Mouse (Mus musculus) left cerebral cortex, postnatal 25 days (tissue): ENCODE results near the gene Myo3a. TPM values are rescaled to one million over a fixed set of nuclear protein-coding genes. Genes with fewer than 3 reads are reported as not detected.
"Not testable (repeated sequence)": the region's sequence is repeated elsewhere in the genome, so short reads cannot be mapped to it uniquely, and the experiment has no call there.

ENCODE experiments used
- DNase-seq, 2 experiments: peaks; one replicate each; pipeline ENCODE4 v3.0.0; 2022; ENCODE audit warnings: low spot score in 2 of 2, mixed read lengths in 1 of 2
- intact Hi-C: fragments of 180-260 bp; cut with DNase I; formaldehyde crosslinking; loops from one replicate; pipeline ENCODE4 v1.15.1; 2025
- total RNA-seq, 2 experiments: library from RNA; stranded (reverse); gene quantifications; 2 replicates each; pipeline ENCODE4 v1.2.3; 2021

The Myo3a gene
- under 1 TPM; 0.34 to 0.96 TPM for total RNA-seq

DNA sequence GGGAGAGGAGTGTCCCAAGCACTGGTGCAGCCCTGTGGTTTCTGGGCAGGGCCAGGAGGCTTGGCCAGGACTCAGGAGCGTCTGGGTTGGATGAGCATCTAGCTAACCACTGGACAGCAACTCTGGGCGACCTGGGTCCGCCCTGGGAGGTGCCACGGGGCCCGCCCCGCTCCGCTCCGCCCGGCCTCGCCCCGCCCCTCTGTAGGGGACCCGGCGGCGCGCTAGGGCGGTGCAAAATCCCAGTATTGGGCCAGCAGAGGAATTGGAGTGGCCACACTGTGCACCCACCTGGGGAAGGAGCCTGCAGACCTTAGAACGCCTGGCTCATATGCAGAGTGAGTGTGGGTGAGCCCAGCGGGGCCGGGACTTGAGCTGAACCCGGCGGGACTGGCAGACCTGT lies at the start of gene Myo3a:
Gene Myo3a (plus strand): TSS at position 196 of the 400 bp plus-strand sequence.
- no peak for DNase-seq
- intact Hi-C loops = no loop called here

DNA sequence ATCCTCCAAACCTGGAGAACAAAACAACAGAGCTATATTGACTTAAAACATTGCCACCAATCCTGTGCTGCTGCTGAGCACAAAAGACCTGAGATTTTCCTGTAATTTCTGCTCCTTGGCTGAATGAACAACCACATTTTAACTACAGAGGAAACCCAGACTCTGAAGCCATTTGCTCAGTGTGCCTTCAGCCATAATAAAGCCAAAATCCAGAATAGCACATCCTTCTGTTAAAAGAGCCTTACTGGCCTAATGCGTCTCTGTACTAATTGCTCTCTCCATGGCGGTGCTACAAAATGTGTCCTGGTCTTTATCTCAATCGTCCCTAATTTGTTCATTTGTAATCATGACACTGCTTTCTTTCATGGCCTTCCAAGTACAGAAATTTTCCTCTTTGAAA lies 23.2 kb downstream of the Myo3a start:
- no peak for DNase-seq
- intact Hi-C loops = no loop called here

DNA sequence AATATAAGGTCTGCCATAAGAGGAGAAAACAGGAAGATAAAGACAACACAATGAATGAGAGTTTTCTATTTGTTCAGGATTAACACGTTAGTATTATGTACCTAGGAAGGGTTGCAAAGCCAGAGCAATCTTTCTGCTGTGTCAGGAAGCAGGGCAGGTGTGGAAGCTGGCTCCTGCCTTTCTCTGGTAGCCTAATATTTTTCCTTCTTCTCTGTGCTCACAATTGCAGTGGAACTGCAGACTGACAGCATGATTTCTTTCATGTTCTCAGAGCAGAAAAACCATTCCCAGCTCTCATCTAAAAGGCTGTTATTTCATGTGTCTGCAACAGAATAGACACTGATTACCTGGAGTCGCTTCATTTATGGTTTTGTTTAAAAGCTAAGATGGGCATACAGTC lies 23.7 kb downstream of the Myo3a start:
- intact Hi-C loops = no loop called here
- no peak for DNase-seq

DNA sequence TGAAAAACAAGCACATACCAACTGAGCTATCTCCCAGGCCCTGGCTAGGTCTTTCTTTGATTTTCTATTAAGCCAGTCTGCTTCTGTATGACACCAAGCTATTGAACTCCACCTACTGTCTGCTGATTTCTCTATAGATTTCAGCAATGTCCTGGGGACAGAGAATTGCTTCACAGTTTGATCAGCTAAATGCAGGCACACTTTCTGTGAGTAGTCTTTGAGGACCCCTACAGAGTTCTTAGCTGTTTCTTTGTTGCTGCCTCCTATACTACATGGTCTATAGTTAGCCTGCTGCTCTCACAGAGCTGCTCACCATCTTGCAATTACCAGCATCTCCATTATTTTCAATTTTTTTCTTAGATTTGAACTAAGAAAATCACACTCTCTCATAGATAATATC lies 28.3 kb downstream of the Myo3a start:
- intact Hi-C loops = no loop called here
- no peak for DNase-seq

DNA sequence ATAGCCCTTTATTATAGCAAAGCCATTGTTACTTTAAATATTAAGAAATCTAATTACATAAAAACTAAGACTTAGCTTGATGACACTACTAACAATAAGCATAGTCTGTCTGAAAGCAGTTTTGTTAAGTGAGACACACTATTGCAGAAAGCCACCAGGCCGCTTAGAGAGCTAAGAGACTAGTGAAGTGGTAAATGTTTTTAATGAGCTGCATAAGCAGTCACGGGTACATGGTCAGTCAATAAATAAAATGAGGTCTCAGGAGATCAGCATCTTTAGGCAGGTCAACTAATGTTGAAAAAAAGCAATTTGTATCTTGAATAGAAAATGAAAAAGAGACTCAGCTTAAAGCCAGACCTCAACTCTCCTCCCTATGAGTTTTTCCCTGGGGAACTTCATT lies 44.3 kb downstream of the Myo3a start:
- intact Hi-C loops = no loop called here
- DNase-seq = no peak

DNA sequence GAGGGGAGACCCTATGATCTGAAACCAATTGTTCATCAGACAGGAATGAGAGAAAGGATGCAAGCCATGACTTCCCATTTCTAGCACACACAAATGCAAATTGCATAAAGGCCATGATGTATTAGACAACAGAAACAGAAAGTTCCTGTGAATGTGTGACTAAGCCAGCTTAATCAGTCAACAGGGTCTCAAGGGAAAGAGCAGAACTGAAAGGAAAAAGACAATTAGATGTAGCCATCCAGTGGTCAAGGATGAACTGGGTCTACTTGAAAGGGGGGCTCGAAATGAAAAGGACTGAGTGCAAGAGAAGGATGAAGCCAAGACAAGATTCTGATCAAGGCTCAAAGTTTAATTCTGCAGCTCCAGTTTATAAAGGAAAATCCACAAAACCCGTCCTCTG lies 58.1 kb downstream of the Myo3a start:
- intact Hi-C loops = no loop called here
- no peak for DNase-seq

DNA sequence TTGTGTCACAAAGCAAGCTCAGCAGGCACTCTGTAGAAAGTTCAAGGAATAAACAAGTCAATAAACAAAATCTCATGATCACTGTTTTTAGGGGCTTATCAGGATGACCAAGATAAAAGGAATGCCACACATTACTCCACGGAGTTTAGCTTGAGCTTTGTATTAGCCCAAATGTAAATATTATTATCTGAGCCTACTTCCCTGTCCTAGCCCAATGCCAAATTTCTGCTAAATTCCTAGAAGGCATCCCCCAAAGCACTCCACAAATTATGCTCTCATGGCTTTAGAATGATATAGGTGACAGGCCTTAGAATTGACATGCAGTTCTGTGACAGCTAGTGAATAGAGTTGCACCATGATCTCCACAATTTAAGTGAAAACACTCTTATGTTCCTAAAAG lies 58.5 kb downstream of the Myo3a start:
- intact Hi-C loops = no loop called here

DNA sequence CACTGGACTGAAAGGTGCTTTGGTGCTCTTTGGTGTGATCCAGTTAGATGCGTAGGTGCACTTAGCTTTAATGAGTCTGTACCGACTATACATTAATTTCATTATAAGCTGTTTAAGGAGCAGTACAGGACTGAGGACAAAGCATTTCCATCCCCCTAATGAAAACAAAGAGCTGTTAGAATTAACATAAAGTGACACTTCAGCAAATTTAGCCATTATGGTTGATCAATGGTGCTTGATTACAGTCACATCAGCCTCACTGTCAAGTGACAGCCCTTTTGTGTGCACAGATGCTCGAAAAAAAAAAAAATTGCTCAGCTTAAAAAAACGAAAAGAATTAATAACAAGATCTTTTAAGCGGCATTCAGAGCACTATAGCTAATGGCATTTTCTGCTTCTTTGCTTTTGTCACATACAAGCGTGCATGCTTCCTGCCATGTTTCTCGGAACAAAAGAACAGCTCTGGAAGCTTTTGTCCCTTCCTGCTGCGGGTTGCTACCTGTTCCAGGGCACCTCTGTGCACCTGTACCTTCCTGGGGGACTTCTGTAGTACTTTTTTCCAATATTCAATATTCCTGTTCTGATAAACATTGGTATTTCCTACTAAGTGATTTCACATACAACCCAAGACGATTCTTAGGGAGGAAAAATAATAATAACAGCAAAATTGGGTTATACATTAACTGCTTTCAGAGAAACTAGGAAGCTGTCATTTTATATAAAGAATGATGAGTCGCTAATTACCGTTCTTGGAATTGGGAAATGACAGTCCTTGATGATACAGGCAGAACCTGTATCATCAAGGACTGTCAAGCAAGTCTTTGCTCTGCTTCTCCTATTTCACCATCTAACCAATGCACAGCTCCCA lies 66.5 kb downstream of the Myo3a start:
- DNase-seq = no peak

More for the DNA sequence above, 58.5 kb downstream of the Myo3a start:
- no peak for DNase-seq

DNA sequence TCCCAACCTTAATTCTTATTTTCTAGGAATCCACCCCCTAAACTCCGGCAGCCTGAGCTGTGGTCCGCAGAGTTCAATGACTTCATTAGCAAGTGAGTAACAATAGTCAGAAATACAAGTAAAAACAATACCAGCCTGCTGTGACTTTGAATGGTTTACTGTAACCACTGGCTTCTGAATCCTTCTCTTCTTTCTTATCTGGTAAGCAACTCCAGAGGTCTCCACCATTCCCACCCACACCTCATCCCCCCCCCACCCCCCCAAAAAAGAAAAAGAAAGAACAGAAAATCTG lies 67.1 kb downstream of the Myo3a start:
- intact Hi-C loops = no loop called here
- no peak for DNase-seq

More for the DNA sequence above, 66.5 kb downstream of the Myo3a start:
- intact Hi-C loops = no loop called here

DNA sequence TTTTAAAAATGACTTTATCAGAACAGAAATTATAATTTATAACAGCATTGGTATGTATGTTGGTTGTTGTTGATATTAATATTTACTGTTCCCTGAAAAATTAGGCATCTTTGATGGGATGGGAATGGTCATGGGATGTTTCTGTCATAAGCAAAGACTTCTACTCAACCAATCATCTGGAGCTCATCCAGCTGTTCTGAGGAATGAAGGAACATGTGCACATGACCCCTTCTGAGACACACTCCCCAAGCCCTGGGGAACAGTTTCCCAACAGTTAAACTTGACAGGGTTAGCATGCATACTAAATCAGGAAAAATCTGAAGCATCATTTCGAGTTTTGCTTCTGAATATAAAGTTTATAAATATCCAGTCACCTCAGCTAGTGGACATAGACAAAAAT lies 70.6 kb downstream of the Myo3a start:
- intact Hi-C loops = no loop called here
- DNase-seq = no peak

DNA sequence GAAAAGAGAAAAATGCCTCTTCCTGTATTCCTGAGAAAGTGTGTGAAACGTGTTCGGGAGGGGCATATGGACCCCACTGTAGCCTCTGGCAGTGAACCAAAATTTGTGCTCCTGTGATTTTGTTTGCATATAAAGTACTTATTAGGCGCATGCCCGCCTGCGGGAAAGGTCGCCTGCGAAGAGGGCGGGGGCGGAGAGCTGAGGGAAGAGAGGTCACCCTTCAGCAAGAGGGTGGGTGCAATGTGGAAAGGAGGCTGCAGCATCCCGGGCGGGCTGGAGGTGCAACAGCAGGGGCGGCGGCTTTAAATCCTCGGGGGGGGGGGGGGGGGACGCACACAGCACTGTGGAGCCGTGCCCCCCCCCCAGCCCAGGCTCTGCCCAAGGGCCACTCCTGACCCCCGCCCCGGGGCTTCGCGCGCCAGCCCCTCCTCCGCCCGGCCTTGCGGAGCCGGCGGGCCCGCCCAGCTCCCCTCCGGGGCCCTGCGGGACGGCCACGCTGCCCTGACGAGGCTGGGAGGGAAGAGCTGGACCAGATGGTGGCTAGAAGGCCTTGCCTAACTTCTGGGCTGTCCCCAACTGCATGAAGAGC lies 111.1 kb downstream of the Myo3a start:
- intact Hi-C loops = no loop called here
- DNase-seq = no peak

DNA sequence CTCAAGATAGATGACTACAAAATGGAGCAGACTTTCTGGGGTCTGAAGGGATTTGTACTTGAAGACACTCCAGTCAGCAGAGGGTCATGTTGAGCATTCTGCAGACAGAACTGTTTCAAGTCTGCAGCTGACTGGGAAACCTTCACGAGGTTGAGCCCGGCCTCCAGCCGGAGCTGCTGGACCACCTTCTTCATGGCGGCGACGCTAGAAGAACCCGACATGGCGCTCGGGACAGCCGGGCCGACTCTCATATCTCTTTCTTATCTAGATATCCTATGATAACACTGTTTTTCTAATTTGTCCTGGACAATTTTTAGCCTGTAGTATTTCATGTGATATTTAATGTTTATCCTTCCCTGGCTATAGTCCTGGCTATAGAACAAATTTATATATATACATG lies 183.2 kb downstream of the Myo3a start:
- DNase-seq, intact Hi-C loops: not testable (repeated sequence)

DNA sequence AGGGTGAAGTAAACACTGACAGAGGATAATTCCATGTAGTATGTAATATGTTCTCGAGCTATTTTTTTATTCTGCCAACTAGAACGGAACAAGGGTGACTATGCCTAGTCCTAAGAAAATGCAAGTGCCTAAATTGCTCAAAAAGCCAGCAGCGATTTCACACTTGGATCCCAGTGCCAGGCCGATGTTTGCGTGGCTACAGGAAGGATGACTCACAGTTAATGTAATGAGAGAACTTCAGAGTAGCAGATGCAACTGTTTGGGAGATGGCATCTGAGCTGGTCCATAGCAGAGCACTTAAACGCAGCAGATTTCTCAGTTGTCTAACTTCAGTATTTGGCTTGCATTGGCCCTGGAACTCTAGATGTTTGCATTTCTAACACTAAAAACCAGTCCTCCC lies 321.1 kb downstream of the Myo3a start:
- intact Hi-C loops = no loop called here
- peak in 1 of 2 experiments; percentile 3 for DNase-seq

DNA sequence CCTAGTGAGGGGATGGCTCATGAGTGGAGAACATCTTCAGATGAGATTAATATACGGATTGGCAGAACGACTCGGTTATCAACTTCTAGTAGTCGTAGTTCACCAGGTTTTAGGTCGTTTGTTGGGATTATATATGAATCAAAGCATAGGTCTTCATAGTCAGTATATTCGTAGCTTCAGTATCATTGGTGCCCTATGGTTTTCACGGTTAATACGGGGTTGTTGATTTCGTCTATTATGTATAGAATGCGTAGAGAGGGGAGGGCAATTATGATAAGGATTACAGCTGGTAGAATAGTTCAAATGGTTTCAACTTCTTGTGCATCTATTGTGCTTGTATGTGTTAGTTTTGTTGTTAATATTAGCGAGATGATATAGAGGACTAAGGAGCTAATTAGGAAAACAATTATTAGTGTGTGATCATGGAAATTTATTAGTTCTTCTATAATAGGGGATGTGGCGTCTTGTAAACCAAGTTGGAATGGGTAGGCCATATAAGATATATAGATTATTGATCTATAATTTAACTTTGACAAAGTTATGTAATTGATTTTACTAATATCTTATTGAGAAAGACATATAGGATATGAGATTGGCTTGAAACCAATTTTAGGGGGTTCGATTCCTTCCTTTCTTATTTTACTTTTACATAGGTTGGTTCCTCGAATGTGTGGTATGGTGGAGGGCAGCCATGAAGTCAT lies 360.3 kb downstream of the Myo3a start:
- intact Hi-C loops, DNase-seq: not testable (repeated sequence)

DNA sequence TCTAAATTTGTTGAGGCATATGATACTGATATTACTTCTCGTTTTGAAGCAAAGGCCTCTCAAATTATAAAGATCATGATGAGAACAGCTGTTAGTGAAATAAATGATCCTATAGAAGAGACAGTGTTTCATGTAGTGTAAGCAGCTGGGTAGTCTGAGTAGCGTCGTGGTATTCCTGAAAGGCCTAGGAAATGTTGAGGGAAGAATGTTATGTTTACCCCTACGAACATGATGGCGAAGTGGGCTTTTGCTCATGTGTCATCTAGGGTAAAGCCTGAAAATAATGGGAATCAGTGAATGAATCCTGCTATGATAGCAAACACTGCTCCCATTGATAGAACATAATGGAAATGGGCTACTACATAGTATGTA lies 360.9 kb downstream of the Myo3a start:
- DNase-seq, intact Hi-C loops: not testable (repeated sequence)

DNA sequence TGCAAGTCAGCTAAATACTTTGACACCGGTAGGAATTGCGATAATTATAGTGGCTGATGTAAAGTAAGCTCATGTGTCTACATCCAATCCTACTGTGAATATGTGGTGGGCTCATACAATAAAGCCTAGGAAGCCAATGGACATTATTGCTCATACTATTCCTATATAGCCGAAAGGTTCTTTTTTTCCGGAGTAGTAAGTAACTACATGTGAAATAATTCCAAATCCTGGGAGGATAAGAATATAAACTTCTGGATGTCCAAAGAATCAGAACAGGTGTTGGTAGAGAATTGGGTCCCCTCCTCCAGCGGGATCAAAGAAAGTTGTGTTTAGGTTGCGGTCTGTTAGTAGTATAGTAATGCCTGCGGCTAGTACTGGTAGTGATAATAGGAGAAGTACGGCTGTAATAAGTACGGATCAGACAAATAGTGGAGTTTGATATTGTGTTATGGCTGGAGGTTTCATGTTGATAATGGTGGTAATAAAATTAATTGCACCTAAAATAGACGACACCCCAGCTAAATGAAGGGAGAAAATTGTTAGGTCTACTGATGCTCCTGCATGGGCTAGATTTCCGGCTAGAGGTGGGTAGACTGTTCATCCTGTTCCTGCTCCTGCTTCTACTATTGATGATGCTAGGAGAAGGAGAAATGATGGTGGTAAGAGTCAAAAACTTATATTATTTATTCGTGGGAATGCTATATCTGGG lies 361.5 kb downstream of the Myo3a start:
- intact Hi-C loops, DNase-seq: not testable (repeated sequence)

DNA sequence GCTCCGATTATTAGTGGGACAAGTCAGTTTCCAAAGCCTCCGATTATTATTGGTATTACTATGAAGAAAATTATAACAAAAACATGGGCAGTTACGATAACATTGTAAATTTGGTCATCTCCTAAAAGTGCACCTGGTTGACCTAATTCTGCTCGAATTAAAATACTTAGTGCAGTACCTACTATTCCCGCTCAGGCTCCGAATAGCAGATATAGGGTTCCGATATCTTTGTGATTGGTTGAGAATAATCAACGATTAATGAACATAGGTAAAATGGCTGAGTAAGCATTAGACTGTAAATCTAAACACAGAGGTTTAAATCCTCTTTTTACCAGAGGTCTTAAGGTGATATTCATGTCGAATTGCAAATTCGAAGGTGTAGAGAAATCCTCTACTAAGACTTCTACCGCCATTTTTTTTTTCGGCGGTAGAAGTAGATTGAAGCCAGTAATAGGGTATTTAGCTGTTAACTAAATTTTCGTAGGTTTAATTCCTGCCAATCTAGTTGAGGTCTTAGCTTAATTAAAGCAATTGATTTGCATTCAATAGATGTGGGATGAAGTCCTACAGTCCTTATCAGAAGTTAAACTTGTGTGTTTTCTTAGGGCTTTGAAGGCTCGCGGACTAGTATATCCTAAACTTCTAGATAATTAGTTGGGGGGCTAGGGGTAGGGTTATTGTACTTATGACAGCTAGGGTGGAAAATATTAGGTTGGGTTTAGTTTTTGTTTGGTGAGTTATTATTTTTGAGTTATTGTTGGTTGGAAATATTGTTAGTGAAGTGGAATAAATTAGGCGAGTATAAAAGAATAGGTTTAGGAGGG lies 362.3 kb downstream of the Myo3a start:
- intact Hi-C loops, DNase-seq: not testable (repeated sequence)

DNA sequence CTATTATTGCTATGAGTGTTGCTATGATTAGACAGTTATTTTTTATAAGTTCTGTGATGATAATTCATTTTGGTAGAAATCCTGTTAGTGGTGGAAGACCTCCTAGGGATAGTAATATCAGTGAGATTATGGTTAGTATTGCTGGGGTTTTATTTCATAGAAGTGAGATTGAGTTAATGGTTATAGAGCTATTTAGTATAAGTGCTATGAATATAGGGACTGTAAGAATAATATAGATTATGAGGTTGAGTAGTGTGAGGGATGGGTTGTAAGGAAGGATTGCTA lies 362.8 kb downstream of the Myo3a start:
- DNase-seq = no peak
- intact Hi-C loops = no loop called here

DNA sequence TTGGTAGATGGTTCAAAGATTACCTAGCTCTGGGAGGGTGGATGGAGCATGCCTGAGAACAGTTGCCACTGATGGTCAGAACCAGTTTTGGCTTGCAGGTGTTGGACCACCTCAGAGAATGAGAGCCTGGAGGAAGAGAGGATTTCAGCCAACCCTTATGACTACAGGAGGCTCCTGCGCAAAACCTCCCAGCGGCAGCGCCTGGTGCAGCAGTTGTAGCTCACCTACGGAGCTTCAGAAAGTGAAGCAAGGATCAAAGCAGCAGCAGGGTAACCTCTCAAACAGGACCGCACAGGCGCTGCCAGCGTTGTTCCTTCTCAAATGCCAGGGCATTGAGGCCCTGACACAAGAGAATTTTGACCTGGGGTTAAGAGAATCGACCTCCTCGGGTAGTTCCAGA lies 390.6 kb downstream of the Myo3a start:
- intact Hi-C loops = no loop called here

DNA sequence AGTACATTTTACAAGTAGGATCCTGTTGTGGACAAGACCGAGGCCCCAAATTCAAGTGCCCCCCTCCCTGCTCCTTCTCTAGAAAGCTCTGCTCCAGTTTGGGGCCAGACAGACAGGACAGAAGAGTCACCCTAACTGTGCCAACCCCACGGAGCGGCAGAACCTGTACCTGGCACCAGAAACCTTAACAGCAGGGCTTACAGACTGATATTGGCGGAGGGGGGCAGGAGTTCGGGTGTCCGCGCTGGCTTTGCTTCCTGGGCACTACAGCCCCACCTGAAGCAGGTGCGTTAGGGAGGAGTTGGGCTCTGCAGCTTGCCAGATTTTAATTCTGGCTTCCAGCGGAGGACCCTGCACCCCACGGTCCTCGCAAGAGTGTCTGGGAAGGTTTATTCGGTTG lies 392.1 kb downstream of the Myo3a start:
- intact Hi-C loops = no loop called here

More for the DNA sequence above, 390.6 kb downstream of the Myo3a start:
- no peak for DNase-seq

More for the DNA sequence above, 392.1 kb downstream of the Myo3a start:
- DNase-seq = no peak
